Mouse (Mus musculus) liver, embryonic 15.5 days (tissue): ENCODE results near the gene Mical2. TPM values are rescaled to one million over a fixed set of nuclear protein-coding genes. Genes with fewer than 3 reads are reported as not detected.

ENCODE experiments used
- ATAC-seq: fragments of 200-750 bp; cut with Nextera tagmentation; 2 replicates; pipeline ENCODE4 v1.8.0; 2017; ENCODE audit warnings: moderate number of reproducible peaks, mild to moderate bottlenecking, moderate library complexity; ENCODE audit not compliant: insufficient read depth
- H3K27ac ChIP-seq: fragments of 300-500 bp; sonication (generic); replicated peaks from 2 replicates; pipeline ENCODE4 v1.5.1; 2015; ENCODE audit warnings: mild to moderate bottlenecking, inconsistent platforms
- H3K27me3 ChIP-seq: fragments of 300-500 bp; sonication (generic); 2 replicates; pipeline ENCODE4 v1.6.1; 2015; ENCODE audit warnings: mild to moderate bottlenecking, inconsistent platforms
- H3K36me3 ChIP-seq: fragments of 300-500 bp; sonication (generic); replicated peaks from 2 replicates; pipeline ENCODE4 v1.6.1; 2015; ENCODE audit warnings: moderate library complexity, mild to moderate bottlenecking, inconsistent platforms
- H3K4me1 ChIP-seq: fragments of 300-500 bp; sonication (generic); replicated peaks from 2 replicates; pipeline ENCODE4 v1.6.1; 2015; ENCODE audit warnings: inconsistent platforms
- H3K4me2 ChIP-seq: fragments of 300-500 bp; sonication (generic); 2 replicates; pipeline ENCODE4 v1.6.1; 2015; ENCODE audit warnings: moderate library complexity, mild to moderate bottlenecking, inconsistent platforms
- H3K4me3 ChIP-seq: fragments of 300-500 bp; sonication (generic); replicated peaks from 2 replicates; pipeline ENCODE4 v1.5.1; 2015; ENCODE audit warnings: mild to moderate bottlenecking, inconsistent platforms
- H3K9ac ChIP-seq: fragments of 300-500 bp; sonication (generic); 2 replicates; pipeline ENCODE4 v1.6.1; 2015; ENCODE audit warnings: moderate library complexity, mild to moderate bottlenecking, inconsistent platforms
- H3K9me3 ChIP-seq: fragments of 300-500 bp; sonication (generic); replicated peaks from 2 replicates; pipeline ENCODE4 v1.6.1; 2016; ENCODE audit warnings: inconsistent platforms
- WGBS: fragments of 180-500 bp; shearing (Covaris S2); methylation state at CpG from one replicate; pipeline ENCODE4 v1.1.7; 2015; ENCODE audit warnings: mixed read lengths; ENCODE audit not compliant: insufficient replicate concordance; 5-methylcytosine and 5-hydroxymethylcytosine counted together
- polyA plus RNA-seq: library from polyadenylated mRNA; unstranded; fragments of >200 nt; fragmentation: Nextera tagmentation; extraction: Ambion mirVana; gene quantifications from 2 replicates; pipeline ENCODE4 v1.2.1, GENCODE M21; 2015

The Mical2 gene
- polyA plus RNA-seq, 1 experiment from 2014 or later: 1.8 TPM

- 73% methylated on average over 3 of the region's 3 CpGs for WGBS
- Histone ChIP-seq H3K9ac (no peak overlapping the region), H3K9me3 (no peaks in the 10 kb centered on the region), H3K27ac (no peak overlapping the region), H3K4me2 (no peak overlapping the region), H3K4me1 (no peaks in the 10 kb centered on the region), H3K36me3 (0 out of 2 replicates have a peak, but pooled peaks cover 2% of the 10 kb centered on the region), H3K4me3 (no peak overlapping the region), H3K27me3 (no peaks in the 10 kb centered on the region)
- ATAC-seq: no peak
Observed at GRCm38 (mm10) chr7:112320052-112320730, 94.5 kb downstream of the Mical2 start.

- no peak for ATAC-seq
- Histone ChIP-seq H3K27me3 (no peaks in the 10 kb centered on the region), H3K9me3 (no peaks in the 10 kb centered on the region)
Observed at GRCm38 (mm10) chr7:112321798-112322794, 96.4 kb downstream of the Mical2 start.

GRCm38 (mm10) chr7:112324577-112324976 lies 98.9 kb downstream of the Mical2 start:
- no peak for ATAC-seq

More at GRCm38 (mm10) chr7:112321798-112322794, 96.4 kb downstream of the Mical2 start:
- Histone ChIP-seq H3K9ac (no peak overlapping the region), H3K4me3 (no peak overlapping the region), H3K4me2 (no peak overlapping the region), H3K27ac (no peak overlapping the region), H3K36me3 (0 out of 2 replicates have a peak, but pooled peaks cover 2% of the 10 kb centered on the region), H3K4me1 (no peaks in the 10 kb centered on the region)
- 65% methylated on average over 9 of the region's 9 CpGs for WGBS

GRCm38 (mm10) chr7:112326852-112327251 lies 101.2 kb downstream of the Mical2 start:
- Histone ChIP-seq H3K27me3 (no peaks in the 10 kb centered on the region), H3K4me2 (no peak overlapping the region), H3K9ac (no peak overlapping the region), H3K9me3 (no peaks in the 10 kb centered on the region), H3K36me3 (0 out of 2 replicates have a peak, but pooled peaks cover 2% of the 10 kb centered on the region), H3K27ac (no peak overlapping the region), H3K4me3 (no peak overlapping the region), H3K4me1 (no peaks in the 10 kb centered on the region)
- no peak for ATAC-seq
- WGBS: 71% methylated on average over 4 of the region's 4 CpGs

More at GRCm38 (mm10) chr7:112324577-112324976, 98.9 kb downstream of the Mical2 start:
- H3K27me3 ChIP-seq: no peaks in the 10 kb centered on the region
- H3K27ac ChIP-seq: no peak overlapping the region
- H3K4me1 ChIP-seq: no peaks in the 10 kb centered on the region
- H3K9me3 ChIP-seq: no peaks in the 10 kb centered on the region
- H3K4me2 ChIP-seq: no peak overlapping the region
- WGBS: 64% methylated on average over 5 of the region's 5 CpGs
- 0 out of 2 replicates have a peak, but pooled peaks cover 2% of the 10 kb centered on the region for H3K36me3 ChIP-seq
- no peak overlapping the region for H3K4me3 ChIP-seq
- no peak overlapping the region for H3K9ac ChIP-seq

- WGBS: 6% methylated on average over 1 of the region's 1 CpGs
- Histone ChIP-seq H3K27me3 (no peaks in the 10 kb centered on the region), H3K36me3 (0 out of 2 replicates have a peak, but pooled peaks cover 2% of the 10 kb centered on the region), H3K4me3 (no peak overlapping the region), H3K9me3 (no peaks in the 10 kb centered on the region), H3K4me2 (no peak overlapping the region), H3K27ac (no peak overlapping the region), H3K9ac (no peak overlapping the region), H3K4me1 (no peaks in the 10 kb centered on the region)
- ATAC-seq: no peak
Observed at GRCm38 (mm10) chr7:112328969-112329368, 103.3 kb downstream of the Mical2 start.

- H3K9me3 ChIP-seq: no peaks in the 10 kb centered on the region
- 0 out of 2 replicates have a peak, but pooled peaks cover under 1% of the 10 kb centered on the region for H3K36me3 ChIP-seq
- no peak for ATAC-seq
- no peaks in the 10 kb centered on the region for H3K4me1 ChIP-seq
- H3K4me3 ChIP-seq: no peak overlapping the region
- no peak overlapping the region for H3K4me2 ChIP-seq
- no peaks in the 10 kb centered on the region for H3K27me3 ChIP-seq
- no peak overlapping the region for H3K27ac ChIP-seq
- WGBS: 55% methylated on average over 7 of the region's 7 CpGs
- H3K9ac ChIP-seq: no peak overlapping the region
Observed at GRCm38 (mm10) chr7:112329496-112329895, 103.8 kb downstream of the Mical2 start.

- H3K27ac ChIP-seq: no peak overlapping the region
- H3K4me1 ChIP-seq: no peaks in the 10 kb centered on the region
- no peak overlapping the region for H3K4me3 ChIP-seq
- H3K9me3 ChIP-seq: no peaks in the 10 kb centered on the region
- no peak overlapping the region for H3K4me2 ChIP-seq
- ATAC-seq: no peak
- no peaks in the 10 kb centered on the region for H3K27me3 ChIP-seq
- H3K9ac ChIP-seq: no peak overlapping the region
- no peaks in the 10 kb centered on the region for H3K36me3 ChIP-seq
- WGBS: 69% methylated on average over 8 of the region's 8 CpGs
Observed at GRCm38 (mm10) chr7:112330935-112331334, 105.3 kb downstream of the Mical2 start.

- ATAC-seq: no peak
- Histone ChIP-seq H3K9me3 (no peaks in the 10 kb centered on the region), H3K4me1 (no peaks in the 10 kb centered on the region), H3K27me3 (no peaks in the 10 kb centered on the region), H3K36me3 (no peaks in the 10 kb centered on the region), H3K9ac (no peak overlapping the region), H3K4me2 (no peak overlapping the region), H3K27ac (no peak overlapping the region), H3K4me3 (no peak overlapping the region)
- WGBS: 64% methylated on average over 8 of the region's 8 CpGs
Observed at GRCm38 (mm10) chr7:112331804-112332203, 106.1 kb downstream of the Mical2 start.

GRCm38 (mm10) chr7:112332426-112332825 lies 106.8 kb downstream of the Mical2 start:
- ATAC-seq: no peak
- Histone ChIP-seq H3K4me2 (no peak overlapping the region), H3K9ac (no peak overlapping the region), H3K27ac (no peak overlapping the region), H3K9me3 (no peaks in the 10 kb centered on the region), H3K4me3 (no peak overlapping the region), H3K27me3 (no peaks in the 10 kb centered on the region), H3K4me1 (no peaks in the 10 kb centered on the region), H3K36me3 (no peaks in the 10 kb centered on the region)
- WGBS: 43% methylated on average over 5 of the region's 5 CpGs

GRCm38 (mm10) chr7:112333404-112333803 lies 107.7 kb downstream of the Mical2 start:
- no peak for ATAC-seq
- Histone ChIP-seq H3K9ac (no peak overlapping the region), H3K9me3 (no peaks in the 10 kb centered on the region), H3K27ac (no peak overlapping the region), H3K36me3 (no peaks in the 10 kb centered on the region), H3K4me1 (no peaks in the 10 kb centered on the region), H3K4me3 (no peak overlapping the region), H3K4me2 (no peak overlapping the region), H3K27me3 (no peaks in the 10 kb centered on the region)
- 66% methylated on average over 7 of the region's 7 CpGs for WGBS

GRCm38 (mm10) chr7:112336213-112336631 lies 110.6 kb downstream of the Mical2 start:
- no peaks in the 10 kb centered on the region for H3K27me3 ChIP-seq
- no peak overlapping the region for H3K4me2 ChIP-seq
- H3K27ac ChIP-seq: no peak overlapping the region
- 54% methylated on average over 6 of the region's 6 CpGs for WGBS
- H3K9ac ChIP-seq: no peak overlapping the region
- ATAC-seq: no peak
- H3K4me1 ChIP-seq: no peaks in the 10 kb centered on the region
- H3K4me3 ChIP-seq: no peak overlapping the region
- H3K36me3 ChIP-seq: no peaks in the 10 kb centered on the region
- H3K9me3 ChIP-seq: no peaks in the 10 kb centered on the region
